Comparison of ENCODE assay signal across 8 mouse cellular contexts in the genomic region with DNA sequence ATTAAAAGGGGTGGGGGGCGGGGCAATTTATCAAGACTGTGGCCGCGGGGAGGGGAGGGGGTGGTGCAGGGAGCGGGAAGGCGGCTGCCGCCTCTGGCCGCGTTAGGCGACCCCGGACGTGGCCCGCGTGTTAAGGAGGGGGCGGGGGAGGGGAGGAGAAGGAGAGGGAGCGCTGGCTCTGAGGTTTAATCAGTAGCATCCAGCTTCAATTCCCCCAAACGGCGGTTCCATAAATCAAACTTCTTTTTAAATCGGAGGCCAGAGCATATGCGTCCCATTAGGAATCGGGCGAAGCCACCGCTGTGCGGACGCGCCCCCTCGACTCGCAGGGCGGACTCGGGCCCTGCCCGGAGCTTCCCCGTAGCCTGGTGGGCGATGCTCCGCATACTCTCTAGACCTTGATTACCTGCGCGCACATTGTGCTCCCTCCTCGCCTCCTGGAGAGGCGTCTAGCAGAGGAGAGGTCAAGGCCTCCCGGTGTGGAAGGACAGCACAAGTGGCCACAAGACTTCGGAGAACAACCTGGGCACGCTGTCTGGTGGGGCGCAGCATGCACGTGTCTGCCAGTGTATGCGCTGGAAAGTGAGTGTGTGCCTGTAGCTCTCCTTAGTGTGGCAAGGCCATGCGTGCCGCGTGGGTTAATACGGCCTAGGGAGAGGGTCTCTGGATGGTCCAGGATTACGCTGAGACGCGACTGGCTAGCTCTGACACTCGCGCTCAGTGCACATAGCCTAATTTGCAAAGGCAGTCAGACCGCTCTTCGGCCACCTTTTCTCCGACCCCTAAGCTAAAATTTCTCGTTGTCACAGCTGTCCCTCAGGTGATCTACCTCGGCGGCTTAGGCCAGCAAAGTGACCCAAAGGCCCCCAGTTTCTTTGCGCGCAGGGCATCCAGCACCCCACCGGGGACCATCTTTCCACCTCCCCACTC. TPM values are rescaled to one million over a fixed set of nuclear protein-coding genes. Genes with fewer than 3 reads are reported as not detected.
DNase-seq lines count a peak whose midpoint lies in the region; ATAC-seq lines count a peak whose summit lies in the region.

No protein-coding gene starts in this region.

- H3K36me3 ChIP-seq in hindbrain, embryonic 14.5 days (replicated peaks; ENCODE audit: control insufficient read depth, insufficient read depth) = no peaks in the 10 kb centered on the region
- H3K36me3 ChIP-seq in neural tube, embryonic 11.5 days (ENCODE audit: control insufficient read depth, insufficient read depth, low read length) = no peaks in the 10 kb centered on the region

- intact Hi-C loops in left cerebral cortex, postnatal 25 days (cut with DNase I) = loop anchor here (5.0 kb wide), 1 partner anchor 174 kb away; no protein-coding TSS in a partner anchor

- ATAC-seq in hindbrain, embryonic 14.5 days (ENCODE audit: low FRiP score) = no peak
- ATAC-seq in neural tube, embryonic 11.5 days (ENCODE audit: insufficient read depth, low FRiP score, low TSS enrichment) = peak; percentile 43; the same call in 1 of the 2 replicates

- peaks cover 35% of the 10 kb centered on the region for H3K4me1 ChIP-seq in hindbrain, embryonic 14.5 days (replicated peaks; ENCODE audit: control insufficient read depth, insufficient read depth, low read length)
- H3K4me1 ChIP-seq in neural tube, embryonic 11.5 days (ENCODE audit: control insufficient read depth, insufficient read depth, low read length) = peaks cover 42% of the 10 kb centered on the region

- H3K4me2 ChIP-seq in hindbrain, embryonic 14.5 days (replicated peaks) = peak overlapping the region; percentile 100
- peak overlapping the region; percentile 91 for H3K4me2 ChIP-seq in neural tube, embryonic 11.5 days (ENCODE audit: low read depth)

- H3K27me3 ChIP-seq in hindbrain, embryonic 14.5 days (ENCODE audit: control insufficient read depth, insufficient read depth, low read length) = peaks cover 56% of the 10 kb centered on the region
- peaks cover 67% of the 10 kb centered on the region for H3K27me3 ChIP-seq in neural tube, embryonic 11.5 days (ENCODE audit: control insufficient read depth, insufficient read depth, low read length)

- no peaks in the 10 kb centered on the region for H3K9me3 ChIP-seq in hindbrain, embryonic 14.5 days (ENCODE audit: control insufficient read depth, low read length)
- no peaks in the 10 kb centered on the region for H3K9me3 ChIP-seq in neural tube, embryonic 11.5 days (ENCODE audit: control insufficient read depth, low read length)

- under 1% methylated on average over 61 of the region's 61 CpGs for WGBS in hindbrain, embryonic 14.5 days
- 2% methylated on average over 57 of the region's 61 CpGs for WGBS in neural tube, embryonic 11.5 days

- H3K27ac ChIP-seq in hindbrain, embryonic 14.5 days = peak overlapping the region; percentile 75
- peak overlapping the region; percentile 72 for H3K27ac ChIP-seq in neural tube, embryonic 11.5 days (ENCODE audit: low read depth, low read length)

- DNase-seq in kidney, postnatal 10 days = peak; percentile 43
- DNase-seq in kidney, postnatal 36 days = no peak
- DNase-seq in embryo, embryonic 9.5 days (ENCODE audit: extremely low spot score) = peak; percentile 56
- DNase-seq in hindbrain, embryonic 14.5 days (ENCODE audit: low spot score) = no peak
- DNase-seq in neural tube, embryonic 11.5 days (ENCODE audit: low spot score) = peak; percentile 81
- DNase-seq in layer of hippocampus, adult 11-12 months (ENCODE audit: low spot score) = no peak
- no peak for DNase-seq in left cerebral cortex, postnatal 25 days (ENCODE audit: low spot score in 2 of 2)
- DNase-seq in urinary bladder, postnatal 10 days (ENCODE audit: low spot score) = no peak

- H3K9ac ChIP-seq in hindbrain, embryonic 14.5 days = peak overlapping the region; percentile 49
- peak overlapping the region; percentile 69 for H3K9ac ChIP-seq in neural tube, embryonic 11.5 days (ENCODE audit: low read length)

- peak overlapping the region; percentile 40 for H3K4me3 ChIP-seq in hindbrain, embryonic 14.5 days (replicated peaks; ENCODE audit: low read length)
- peak overlapping the region; percentile 69 for H3K4me3 ChIP-seq in neural tube, embryonic 11.5 days (ENCODE audit: low read depth, low read length)

RNA-seq across cellular contexts. Expression of a gene that starts 5.5 kb away (rescaled TPM):
- 28.1 and 30.8 TPM in 2 replicates for polyA plus RNA-seq in hindbrain, embryonic 14.5 days (2014; fragmentation: Nextera tagmentation; extraction: Ambion mirVana)
- polyA plus RNA-seq in neural tube, embryonic 11.5 days (2014; fragmentation: Nextera tagmentation; extraction: Ambion mirVana) = 81.7 and 85.1 TPM in 2 replicates
- total RNA-seq in left cerebral cortex, postnatal 25 days (2021) = 10 to 100 TPM; 31.3 to 34.4 TPM

Comparison
In these comparisons a context has a peak if more than half of its experiments do, and no peak if none do; other contexts are left out.
1. DNase-seq: peak in kidney, postnatal 10 days (single experiment), embryo, embryonic 9.5 days (single experiment) and neural tube, embryonic 11.5 days (single experiment); none in kidney, postnatal 36 days (0 of 2), hindbrain, embryonic 14.5 days (single experiment), layer of hippocampus, adult 11-12 months (single experiment), left cerebral cortex, postnatal 25 days (0 of 2) and urinary bladder, postnatal 10 days (single experiment).